Mouse (Mus musculus): ENCODE data around the gene Gm49354.
"Not testable (repeated sequence)": the region's sequence is repeated elsewhere in the genome, so short reads cannot be mapped to it uniquely, and the experiment has no call there.

Gene Gm49354

GRCm38 (mm10) chr13:59711984-59712383 is 70.1 kb downstream of the Gm49354 start, which contains the start of gene Spata31d1b:
Gene Spata31d1b, plus strand, starts transcription at chr13:59712284.
- DNase-seq (ENCODE audit: low spot score in 2 of 2) = not testable (repeated sequence)

DNA sequence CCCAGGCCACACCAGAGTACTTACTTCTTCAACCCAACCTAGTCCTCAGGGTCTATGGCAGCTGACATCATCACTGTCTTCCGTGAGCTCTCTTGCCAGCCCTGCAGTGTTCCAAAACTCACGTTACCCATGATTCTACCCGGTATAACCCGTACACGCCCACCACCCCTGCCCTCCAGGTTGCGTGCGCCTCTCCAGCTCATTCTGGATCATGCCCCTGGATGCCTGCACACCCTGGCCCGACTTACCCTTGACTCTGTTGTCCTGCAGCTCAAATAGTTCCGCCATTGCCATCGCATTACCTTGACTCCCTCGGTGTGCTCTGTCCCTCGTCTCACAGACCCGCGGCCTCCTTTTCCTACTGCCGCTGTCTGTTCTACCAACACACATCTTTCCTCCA is 71.8 kb downstream of the Gm49354 start, which contains the start of gene Spata31d1a:
Spata31d1a (minus strand) TSS at position 101 of the 400 bp plus-strand sequence.
- no peak for DNase-seq (ENCODE audit: low spot score in 2 of 2)

Measured in frontal cortex, postnatal 14 days (tissue).